Mouse (Mus musculus) MEL (cell line): Measurements from ENCODE around the gene Man1c1.

ENCODE experiments used
- CHD2 ChIP-seq: IDR thresholded peaks from 2 replicates; pipeline ENCODE4 v1.6.1; 2011; ENCODE audit warnings: low read length, improper control_type of control experiment
- CTCF ChIP-seq, 3 experiments: IDR thresholded peaks in 2 of 3; conservative IDR thresholded peaks in 1 of 3; 2 replicates each; pipeline ENCODE4 v1.5.1; 2011 to 2012; ENCODE audit warnings: low read length in 3 of 3, low read depth in 2 of 3, mild to moderate bottlenecking in 2 of 3, improper control_type of control experiment in 1 of 3, inconsistent platforms in 1 of 3, mixed read lengths in 1 of 3, moderate library complexity in 1 of 3; ENCODE audit not compliant: control insufficient read depth in 1 of 3, insufficient read depth in 1 of 3, poor library complexity in 1 of 3, severe bottlenecking in 1 of 3
- EP300 ChIP-seq, 2 experiments: IDR thresholded peaks; 2 replicates each; pipeline ENCODE4 v1.6.1; 2011; ENCODE audit warnings: improper control_type of control experiment in 2 of 2, low read length in 2 of 2, low read depth in 1 of 2, mild to moderate bottlenecking in 1 of 2
- ETS1 ChIP-seq: IDR thresholded peaks from 2 replicates; pipeline ENCODE4 v1.6.1; 2012; ENCODE audit warnings: low read depth, mild to moderate bottlenecking, inconsistent platforms, low read length, improper control_type of control experiment, moderate library complexity
- MAFK ChIP-seq: IDR thresholded peaks from 2 replicates; pipeline ENCODE4 v1.6.1; 2011; ENCODE audit warnings: low read depth, mild to moderate bottlenecking, low read length, improper control_type of control experiment, borderline replicate concordance
- NELFE ChIP-seq: IDR thresholded peaks from 2 replicates; pipeline ENCODE4 v1.6.1; 2011; ENCODE audit warnings: low read depth, low read length, improper control_type of control experiment
- POLR2A ChIP-seq, 2 experiments: IDR thresholded peaks; 2 replicates each; pipeline ENCODE4 v1.6.1; 2011 to 2012; ENCODE audit warnings: low read length in 2 of 2, mild to moderate bottlenecking in 2 of 2, control low read depth in 1 of 2, improper control_type of control experiment in 1 of 2, low read depth in 1 of 2, moderate library complexity in 1 of 2; ENCODE audit not compliant: control insufficient read depth in 1 of 2, insufficient read depth in 1 of 2, poor library complexity in 1 of 2
- SIN3A ChIP-seq: IDR thresholded peaks from 2 replicates; pipeline ENCODE4 v1.6.1; 2012; ENCODE audit warnings: low read length, improper control_type of control experiment, inconsistent platforms
- SMC3 ChIP-seq: IDR thresholded peaks from 2 replicates; pipeline ENCODE4 v1.6.1; 2011; ENCODE audit warnings: low read depth, low read length, improper control_type of control experiment
- TCF12 ChIP-seq: IDR thresholded peaks from 2 replicates; pipeline ENCODE4 v1.6.1; 2014; ENCODE audit warnings: low read depth, mild to moderate bottlenecking, inconsistent platforms, low read length, improper control_type of control experiment, moderate library complexity
- UBTF ChIP-seq: IDR thresholded peaks from 2 replicates; pipeline ENCODE4 v1.6.1; 2012; ENCODE audit warnings: low read depth, mild to moderate bottlenecking, inconsistent platforms, low read length, improper control_type of control experiment, moderate library complexity, borderline replicate concordance; ENCODE audit not compliant: insufficient read depth
- USF1 ChIP-seq: IDR thresholded peaks from 2 replicates; pipeline ENCODE4 v1.6.1; 2014; ENCODE audit warnings: low read depth, mild to moderate bottlenecking, inconsistent platforms, low read length, improper control_type of control experiment, moderate library complexity

DNA sequence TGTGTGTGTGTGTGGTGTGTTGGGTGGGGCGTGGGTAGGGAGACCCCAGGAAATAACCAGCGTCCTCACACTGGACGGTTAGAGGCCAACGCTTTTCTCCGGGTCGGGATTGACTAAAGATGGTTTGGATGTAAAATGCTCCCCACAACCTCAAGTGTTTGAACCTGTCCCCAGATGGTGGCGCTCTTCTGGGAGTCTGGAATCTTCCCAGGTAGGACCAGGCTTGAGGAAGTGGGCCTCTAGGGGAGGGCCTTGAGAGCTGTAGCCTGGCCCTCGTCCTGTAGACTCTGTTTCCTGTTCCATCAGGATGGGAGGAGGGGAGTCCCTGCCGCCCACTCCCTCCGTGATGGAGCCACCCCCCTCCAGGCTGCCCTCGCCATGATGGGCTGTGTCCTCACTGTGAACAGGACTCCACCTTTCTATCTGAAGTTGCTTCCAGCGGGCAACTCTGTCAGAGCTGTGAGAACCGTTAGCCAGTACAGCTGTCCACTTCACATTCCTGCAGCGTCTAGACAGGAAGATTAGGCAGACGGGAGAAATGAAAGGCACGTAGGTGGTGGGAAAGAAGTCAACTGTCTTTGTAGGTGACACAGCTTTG lies 91.9 kb downstream of the Man1c1 start:
- TF ChIP-seq ETS1 (no peak), MAFK (no peak), TCF12 (no peak), CTCF (IDR thresholded peaks at IDR 0.05 in 2 of 3, conservative IDR thresholded peaks at IDR 0.05 in 1 of 3; ENCODE audit: control insufficient read depth in 1 of 3, insufficient read depth in 1 of 3, low read depth in 2 of 3, low read length in 3 of 3, poor library complexity in 1 of 3, severe bottlenecking in 1 of 3) (peak in 2 of 3 experiments; percentile 7 to 16; a peak in 2 of 6 replicates), SIN3A (no peak), POLR2A (IDR thresholded peaks at IDR 0.05; ENCODE audit: control insufficient read depth in 1 of 2, insufficient read depth in 1 of 2, low read depth in 1 of 2, low read length in 2 of 2, poor library complexity in 1 of 2) (no peak), USF1 (no peak), SMC3 (no peak), NELFE (no peak), CHD2 (no peak), EP300 (IDR thresholded peaks at IDR 0.05; ENCODE audit: low read depth in 1 of 2, low read length in 2 of 2) (no peak), UBTF (no peak)
